Mouse (Mus musculus) CH12.LX (cell line): ENCODE data around the gene Ccdc184. TPM values are rescaled to one million over a fixed set of nuclear protein-coding genes. Genes with fewer than 3 reads are reported as not detected.

Experiments used
- polyA plus RNA-seq: library from polyadenylated mRNA; unstranded; fragments of >175 nt; gene quantifications from 2 replicates; pipeline ENCODE4 v1.2.1, GENCODE M21; 2012; ENCODE audit warnings: low read depth; ENCODE audit not compliant: insufficient read length
- total RNA-seq, 2 experiments: library from RNA; depleted of rRNA; stranded (reverse); fragments of 300-350 nt in 1 of 2; fragments of >200 nt in 1 of 2; gene quantifications; 2 replicates each; pipeline ENCODE4 v1.2.3; 2012 to 2014

The Ccdc184 gene
- total and polyA plus RNA-seq, 3 experiments = 0.04 to 0.17 TPM; not detected in 1

Other genes with a start within 250 kb of the Ccdc184 start
- 16.9 and 25.7 TPM in 2 replicates for gene Tmem106c, start 203.0 kb upstream of the Ccdc184 start, total RNA-seq (2012; rRNA removed)
- 21.2 and 25.5 TPM in 2 replicates for gene Tmem106c, start 203.0 kb upstream of the Ccdc184 start, total RNA-seq (2014; rRNA removed)
- gene Tmem106c, start 203.0 kb upstream of the Ccdc184 start, polyA plus RNA-seq = 17.9 and 18.5 TPM in 2 replicates
- 0.08 and 0.13 TPM in 2 replicates for gene Col2a1, start 162.5 kb upstream of the Ccdc184 start, total RNA-seq (2012; rRNA removed)
- not detected in 2 replicates for gene Col2a1, start 162.5 kb upstream of the Ccdc184 start, total RNA-seq (2014; rRNA removed)
- 0.06 and 0.15 TPM in 2 replicates for gene Col2a1, start 162.5 kb upstream of the Ccdc184 start, polyA plus RNA-seq
- gene Pfkm, start 74.6 kb upstream of the Ccdc184 start, total RNA-seq (2012; rRNA removed) = 23.8 and 29.6 TPM in 2 replicates
- 21.1 and 23.5 TPM in 2 replicates for gene Pfkm, start 74.6 kb upstream of the Ccdc184 start, total RNA-seq (2014; rRNA removed)
- gene Pfkm, start 74.6 kb upstream of the Ccdc184 start, polyA plus RNA-seq = 37.9 and 39.2 TPM in 2 replicates
- 14.9 and 17.1 TPM in 2 replicates for gene Senp1, start 73.4 kb upstream of the Ccdc184 start, total RNA-seq (2012; rRNA removed)
- gene Senp1, start 73.4 kb upstream of the Ccdc184 start, total RNA-seq (2014; rRNA removed) = 21.7 and 23.3 TPM in 2 replicates
- gene Senp1, start 73.4 kb upstream of the Ccdc184 start, polyA plus RNA-seq = 32.3 and 38.5 TPM in 2 replicates
- gene Asb8, start 1.5 kb upstream of the Ccdc184 start, total RNA-seq (2012; rRNA removed) = 20.5 and 22.6 TPM in 2 replicates
- gene Asb8, start 1.5 kb upstream of the Ccdc184 start, total RNA-seq (2014; rRNA removed) = 31.1 and 32.5 TPM in 2 replicates
- 24.7 and 27.7 TPM in 2 replicates for gene Asb8, start 1.5 kb upstream of the Ccdc184 start, polyA plus RNA-seq
- not detected in 2 replicates for gene Olfr288, start 28.4 kb downstream of the Ccdc184 start, total RNA-seq (2012; rRNA removed)
- not detected in 2 replicates for gene Olfr288, start 28.4 kb downstream of the Ccdc184 start, total RNA-seq (2014; rRNA removed)
- not detected in 2 replicates for gene Olfr288, start 28.4 kb downstream of the Ccdc184 start, polyA plus RNA-seq
- gene Gm44579, start 53.8 kb downstream of the Ccdc184 start, total RNA-seq (2012; rRNA removed) = not detected in 2 replicates
- gene Gm44579, start 53.8 kb downstream of the Ccdc184 start, total RNA-seq (2014; rRNA removed) = not detected in 2 replicates
- gene Gm44579, start 53.8 kb downstream of the Ccdc184 start, polyA plus RNA-seq = not detected in 2 replicates
- not detected in 2 replicates for gene Olfr287, start 53.9 kb downstream of the Ccdc184 start, total RNA-seq (2012; rRNA removed)
- gene Olfr287, start 53.9 kb downstream of the Ccdc184 start, total RNA-seq (2014; rRNA removed) = not detected in 2 replicates
- not detected in 2 replicates for gene Olfr287, start 53.9 kb downstream of the Ccdc184 start, polyA plus RNA-seq
- 0.04 TPM in 1 of 2 replicates, not detected in the other for gene Olfr286, start 67.3 kb downstream of the Ccdc184 start, total RNA-seq (2012; rRNA removed)
- gene Olfr286, start 67.3 kb downstream of the Ccdc184 start, total RNA-seq (2014; rRNA removed) = not detected in 2 replicates
- gene Olfr286, start 67.3 kb downstream of the Ccdc184 start, polyA plus RNA-seq = not detected in 2 replicates
- not detected in 2 replicates for gene H1fnt, start 90.1 kb downstream of the Ccdc184 start, total RNA-seq (2012; rRNA removed)
- not detected in 2 replicates for gene H1fnt, start 90.1 kb downstream of the Ccdc184 start, total RNA-seq (2014; rRNA removed)
- gene H1fnt, start 90.1 kb downstream of the Ccdc184 start, polyA plus RNA-seq = not detected in 2 replicates
- 0.04 TPM in 1 of 2 replicates, not detected in the other for gene Zfp641, start 129.0 kb downstream of the Ccdc184 start, total RNA-seq (2012; rRNA removed)
- gene Zfp641, start 129.0 kb downstream of the Ccdc184 start, total RNA-seq (2014; rRNA removed) = not detected in 2 replicates
- not detected in 2 replicates for gene Zfp641, start 129.0 kb downstream of the Ccdc184 start, polyA plus RNA-seq
- gene Olfr285, start 150.2 kb downstream of the Ccdc184 start, total RNA-seq (2012; rRNA removed) = not detected in 2 replicates
- not detected in 2 replicates for gene Olfr285, start 150.2 kb downstream of the Ccdc184 start, total RNA-seq (2014; rRNA removed)
- not detected in 2 replicates for gene Olfr285, start 150.2 kb downstream of the Ccdc184 start, polyA plus RNA-seq
- gene Olfr284, start 173.8 kb downstream of the Ccdc184 start, total RNA-seq (2012; rRNA removed) = not detected in 2 replicates
- not detected in 2 replicates for gene Olfr284, start 173.8 kb downstream of the Ccdc184 start, total RNA-seq (2014; rRNA removed)
- not detected in 2 replicates for gene Olfr284, start 173.8 kb downstream of the Ccdc184 start, polyA plus RNA-seq
- not detected in 2 replicates for gene Olfr283, start 213.8 kb downstream of the Ccdc184 start, total RNA-seq (2012; rRNA removed)
- gene Olfr283, start 213.8 kb downstream of the Ccdc184 start, total RNA-seq (2014; rRNA removed) = not detected in 2 replicates
- gene Olfr283, start 213.8 kb downstream of the Ccdc184 start, polyA plus RNA-seq = not detected in 2 replicates